Mouse (Mus musculus): ENCODE data around the gene Col18a1.

DNA sequence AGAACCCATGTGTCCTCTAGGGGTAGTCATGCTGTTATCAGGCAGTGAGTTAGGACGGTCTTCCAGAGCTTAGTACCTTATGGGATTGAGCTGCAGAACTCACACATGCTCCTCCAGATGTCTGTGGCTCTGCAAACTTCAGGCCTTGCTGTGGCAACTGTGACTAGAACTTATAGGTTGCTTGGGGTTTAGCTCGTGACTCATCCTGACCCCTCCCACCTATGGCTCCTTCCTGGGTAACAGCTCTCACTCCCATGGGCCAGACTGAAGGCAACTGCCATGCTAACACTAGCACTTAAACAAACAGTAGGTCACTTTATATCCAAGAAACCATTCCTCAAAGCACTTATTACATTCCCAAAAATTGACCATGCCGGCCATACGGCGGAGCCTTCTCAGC is 135.7 kb downstream of the Col18a1 start:
- TF ChIP-seq CTCF (IDR thresholded peaks at IDR 0.05; ENCODE audit: control insufficient read depth, insufficient read depth, low read length) (no peak), POLR2A (IDR thresholded peaks at IDR 0.05; ENCODE audit: borderline replicate concordance, control insufficient read depth, low read depth, low read length) (no peak)

Data from bone marrow, adult 2 months (tissue).